Mouse (Mus musculus) small intestine, adult 2 months (tissue): ENCODE measurements around the gene Coro7. TPM values are rescaled to one million over a fixed set of nuclear protein-coding genes. Genes with fewer than 3 reads are reported as not detected.

Experiments used
- H3K27ac ChIP-seq: fragments of 200-500 bp; 2 replicates; pipeline ENCODE4 v1.5.1; 2012; ENCODE audit warnings: low read depth, low read length, control low read depth, inconsistent platforms; ENCODE audit not compliant: insufficient read depth
- H3K27me3 ChIP-seq: fragments of 200-500 bp; 2 replicates; pipeline ENCODE4 v1.6.1; 2012; ENCODE audit warnings: mild to moderate bottlenecking, moderate library complexity, low read length, inconsistent platforms; ENCODE audit not compliant: control insufficient read depth, insufficient read depth
- H3K36me3 ChIP-seq: fragments of 200-500 bp; 2 replicates; pipeline ENCODE4 v1.6.1; 2012; ENCODE audit warnings: mild to moderate bottlenecking, low read length, control low read depth, inconsistent platforms; ENCODE audit not compliant: control insufficient read depth, insufficient read depth
- H3K4me1 ChIP-seq: fragments of 200-500 bp; 2 replicates; pipeline ENCODE4 v1.6.1; 2012; ENCODE audit warnings: low read length, inconsistent platforms, mixed read lengths; ENCODE audit not compliant: control insufficient read depth, insufficient read depth, insufficient read length
- H3K4me3 ChIP-seq: fragments of 200-500 bp; 2 replicates; pipeline ENCODE4 v1.5.1; 2012; ENCODE audit warnings: low read depth, mild to moderate bottlenecking, control low read depth, inconsistent platforms, low read length, moderate library complexity
- CTCF ChIP-seq: fragments of 200-500 bp; IDR thresholded peaks from 2 replicates; pipeline ENCODE4 v1.5.1; 2012; ENCODE audit warnings: low read depth, mild to moderate bottlenecking, control low read depth, inconsistent platforms, low read length, moderate library complexity, mixed read lengths; ENCODE audit not compliant: insufficient replicate concordance, insufficient read length; ENCODE audit errors: extremely low read depth
- POLR2A ChIP-seq: fragments of 200-500 bp; IDR thresholded peaks from 2 replicates; pipeline ENCODE4 v1.6.1; 2012; ENCODE audit warnings: low read depth, mild to moderate bottlenecking, control low read depth, inconsistent platforms, low read length, moderate library complexity
- WGBS: fragments of 180-500 bp; shearing (Covaris S2); methylation state at CpG from one replicate; pipeline ENCODE4 v1.1.7; 2018; 5-methylcytosine and 5-hydroxymethylcytosine counted together
- polyA plus RNA-seq: library from polyadenylated mRNA; depleted of rRNA; stranded (reverse); fragments of >200 nt; gene quantifications from 2 replicates; pipeline ENCODE4 v1.2.3, GENCODE M21; 2012

Gene Coro7
- polyA plus RNA-seq, 1 experiment: 86.6 TPM

DNA sequence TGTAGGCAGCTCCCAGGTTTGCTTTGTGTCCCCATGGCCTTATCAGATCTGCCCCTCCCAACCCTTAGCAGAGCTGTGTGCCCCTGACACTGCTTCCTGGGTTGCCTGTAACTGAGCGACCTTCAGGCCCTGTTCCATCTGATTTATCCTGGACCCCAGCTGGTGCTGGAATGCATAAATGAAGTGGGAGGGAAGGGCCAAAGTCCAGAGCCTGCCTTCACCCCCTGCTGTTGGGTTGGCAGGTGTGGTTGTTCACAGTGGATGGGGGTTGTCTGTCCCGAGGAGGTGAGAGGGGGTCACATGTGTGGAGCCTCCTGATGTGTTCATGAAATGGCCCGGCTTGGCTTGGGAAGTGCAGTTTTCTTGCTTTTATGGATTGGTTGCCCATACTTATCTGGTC lies 77.4 kb downstream of the Coro7 start:
- Histone ChIP-seq H3K27ac (no peak overlapping the region), H3K27me3 (no peaks in the 10 kb centered on the region), H3K36me3 (no peaks in the 10 kb centered on the region), H3K4me1 (peaks cover 31% of the 10 kb centered on the region), H3K4me3 (no peak overlapping the region)
- 15% methylated on average over 3 of the region's 3 CpGs for WGBS
- no peak for TF ChIP-seq POLR2A
- no peak for TF ChIP-seq CTCF

GRCm38 (mm10) chr16:4600701-4601310 lies 78.8 kb downstream of the Coro7 start:
- 85% methylated on average over 9 of the region's 9 CpGs for WGBS
- Histone ChIP-seq H3K4me3 (no peak overlapping the region), H3K4me1 (peaks cover 18% of the 10 kb centered on the region), H3K27ac (no peak overlapping the region), H3K27me3 (no peaks in the 10 kb centered on the region), H3K36me3 (no peaks in the 10 kb centered on the region)
- no peak for TF ChIP-seq POLR2A
- TF ChIP-seq CTCF: no peak

DNA sequence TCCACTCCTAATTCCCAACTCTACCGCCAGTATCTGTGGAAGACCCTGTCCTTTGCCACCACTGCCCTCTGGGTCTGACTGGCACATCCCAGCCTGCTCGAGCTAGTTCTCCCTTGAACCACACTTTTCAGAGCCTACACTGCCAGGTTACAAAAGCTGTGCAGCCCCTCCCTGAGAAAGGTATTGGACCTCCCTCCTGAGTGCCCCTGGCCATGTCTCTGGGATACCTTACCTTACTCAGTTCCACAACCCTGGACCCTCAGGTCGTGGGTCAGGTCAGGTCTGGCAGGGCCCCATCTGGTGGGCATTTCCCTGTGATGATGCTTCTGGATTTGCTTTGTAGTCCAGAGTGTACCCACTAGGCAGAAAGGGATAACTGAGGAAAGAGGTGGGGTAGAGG lies 80.0 kb downstream of the Coro7 start:
- TF ChIP-seq POLR2A (no peak), CTCF (no peak)
- Histone ChIP-seq H3K4me3 (no peak overlapping the region), H3K27me3 (peaks cover 4% of the 10 kb centered on the region; the same call in 1 of the 2 replicates), H3K4me1 (peaks cover 17% of the 10 kb centered on the region), H3K27ac (no peak overlapping the region), H3K36me3 (no peaks in the 10 kb centered on the region)
- 78% methylated on average over 3 of the region's 3 CpGs for WGBS

DNA sequence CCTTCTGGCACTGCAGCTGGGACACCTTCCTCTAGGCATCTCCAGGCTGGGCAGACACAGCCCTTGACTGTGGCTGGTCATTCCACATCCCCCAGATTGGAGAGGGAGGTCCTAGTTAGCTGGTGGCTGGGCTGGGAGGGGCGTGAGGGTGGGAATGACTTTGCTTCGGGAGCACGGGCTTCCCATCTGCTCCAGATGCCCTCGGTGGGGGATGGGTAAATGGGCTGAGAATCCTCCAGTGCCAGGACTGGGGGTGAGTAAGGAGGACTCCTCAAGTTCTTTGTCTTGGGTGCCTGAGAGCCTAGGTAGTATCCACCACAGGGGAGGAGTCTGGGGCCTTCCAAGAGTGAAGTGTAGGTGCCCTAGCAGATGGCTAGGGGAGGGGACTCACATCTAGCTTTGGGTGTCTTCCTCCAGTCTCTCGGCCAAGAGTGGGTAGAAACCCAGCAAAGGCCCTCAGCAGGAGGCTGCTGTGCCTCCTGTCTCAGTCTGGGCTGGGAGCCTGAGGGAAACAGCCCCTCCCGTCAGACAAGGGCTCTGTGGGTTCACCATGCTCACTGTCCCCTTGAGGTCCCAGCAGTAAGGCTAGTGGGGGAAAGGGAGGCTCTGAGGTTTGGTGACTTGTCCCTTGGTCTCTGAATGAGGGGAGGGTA lies 80.6 kb downstream of the Coro7 start:
- no peak overlapping the region for H3K4me3 ChIP-seq
- TF ChIP-seq POLR2A (no peak), CTCF (no peak)
- H3K36me3 ChIP-seq: no peaks in the 10 kb centered on the region
- no peak overlapping the region for H3K27ac ChIP-seq
- 57% methylated on average over 6 of the region's 6 CpGs for WGBS
- peaks cover 17% of the 10 kb centered on the region for H3K4me1 ChIP-seq
- H3K27me3 ChIP-seq: peaks cover 10% of the 10 kb centered on the region

DNA sequence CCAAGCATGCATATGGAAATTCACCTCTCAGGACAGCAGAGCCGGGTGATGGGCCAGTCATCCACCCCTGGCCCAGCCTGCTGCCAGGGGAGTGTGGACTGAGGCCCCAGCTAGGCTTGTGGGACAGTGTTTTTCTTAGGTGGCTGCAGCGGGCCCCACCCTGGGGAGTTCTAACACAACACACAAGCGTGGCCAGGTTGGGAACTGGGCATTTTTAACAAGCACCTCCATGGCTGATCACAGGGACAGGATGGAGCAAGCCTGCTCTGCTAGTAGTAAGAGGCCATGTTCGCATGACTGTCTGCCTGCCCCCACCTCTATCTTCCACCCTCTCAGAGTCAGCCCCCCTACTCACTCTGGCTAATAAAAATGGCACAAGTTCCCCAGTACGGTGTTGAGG lies 81.5 kb downstream of the Coro7 start:
- Histone ChIP-seq H3K4me3 (no peak overlapping the region), H3K27ac (no peak overlapping the region), H3K36me3 (no peaks in the 10 kb centered on the region), H3K4me1 (peaks cover 15% of the 10 kb centered on the region), H3K27me3 (peaks cover 14% of the 10 kb centered on the region)
- TF ChIP-seq POLR2A (no peak), CTCF (no peak)
- WGBS: 90% methylated on average over 5 of the region's 5 CpGs

- H3K4me1 ChIP-seq: peaks cover 11% of the 10 kb centered on the region
- no peak overlapping the region for H3K27ac ChIP-seq
- no peak overlapping the region for H3K4me3 ChIP-seq
- TF ChIP-seq CTCF: no peak
- no peak for TF ChIP-seq POLR2A
- peaks cover 14% of the 10 kb centered on the region for H3K27me3 ChIP-seq
- H3K36me3 ChIP-seq: no peaks in the 10 kb centered on the region
- WGBS: 69% methylated on average over 7 of the region's 7 CpGs
These were observed 82.3 kb downstream of the Coro7 start for GRCm38 (mm10) chr16:4597296-4597695.

- Histone ChIP-seq H3K27me3 (peaks cover 14% of the 10 kb centered on the region), H3K27ac (no peak overlapping the region), H3K4me1 (peaks cover 6% of the 10 kb centered on the region; the same call in 1 of the 2 replicates), H3K36me3 (no peaks in the 10 kb centered on the region), H3K4me3 (no peak overlapping the region)
- TF ChIP-seq CTCF (no peak), POLR2A (no peak)
- 61% methylated on average over 2 of the region's 2 CpGs for WGBS
These were observed 82.7 kb downstream of the Coro7 start for GRCm38 (mm10) chr16:4596836-4597235.
